Mouse (Mus musculus): ENCODE results near the gene Pla2g2d. TPM values are rescaled to one million over a fixed set of nuclear protein-coding genes. Genes with fewer than 3 reads are reported as not detected.

Pla2g2d gene
- not detected in 2 replicates for total RNA-seq (2015)
- not detected in 2 replicates for total RNA-seq (2017)

- ATAC-seq (replicated peaks; ENCODE audit: poor library complexity), result no peak
Observed at GRCm38 (mm10) chr4:138775435-138775834, at the start of gene Pla2g2d. Pla2g2d (plus strand) TSS chr4:138775735.

- ATAC-seq (replicated peaks; ENCODE audit: poor library complexity), result no peak
Observed at GRCm38 (mm10) chr4:138725751-138726150, 49.8 kb upstream of the Pla2g2d start.

GRCm38 (mm10) chr4:138729018-138729703, 46.4 kb upstream of the Pla2g2d start:
- no peak for ATAC-seq (replicated peaks; ENCODE audit: poor library complexity)

- ATAC-seq (replicated peaks; ENCODE audit: poor library complexity), result no peak
Observed at GRCm38 (mm10) chr4:138734105-138734504, 41.4 kb upstream of the Pla2g2d start.

GRCm38 (mm10) chr4:138734863-138735262, 40.7 kb upstream of the Pla2g2d start:
- ATAC-seq (replicated peaks; ENCODE audit: poor library complexity), result no peak

GRCm38 (mm10) chr4:138737031-138737430, 38.5 kb upstream of the Pla2g2d start, which contains the start of gene Ubxn10:
Ubxn10 (minus strand) TSS chr4:138737167.
- no peak for ATAC-seq (replicated peaks; ENCODE audit: poor library complexity)

GRCm38 (mm10) chr4:138739136-138739851, 36.2 kb upstream of the Pla2g2d start:
- ATAC-seq (replicated peaks; ENCODE audit: poor library complexity), result no peak

GRCm38 (mm10) chr4:138745884-138746283, 29.7 kb upstream of the Pla2g2d start:
- no peak for ATAC-seq (replicated peaks; ENCODE audit: poor library complexity)

- no peak for ATAC-seq (replicated peaks; ENCODE audit: poor library complexity)
Observed at GRCm38 (mm10) chr4:138746866-138747265, 28.7 kb upstream of the Pla2g2d start.

GRCm38 (mm10) chr4:138747851-138748250, 27.7 kb upstream of the Pla2g2d start:
- ATAC-seq (replicated peaks; ENCODE audit: poor library complexity), result no peak

GRCm38 (mm10) chr4:138748369-138749072, 27.0 kb upstream of the Pla2g2d start:
- peak; percentile 61; the same call in 1 of the 2 replicates for ATAC-seq (replicated peaks; ENCODE audit: poor library complexity)

GRCm38 (mm10) chr4:138752603-138753002, 22.9 kb upstream of the Pla2g2d start:
- no peak for ATAC-seq (replicated peaks; ENCODE audit: poor library complexity)

GRCm38 (mm10) chr4:138753608-138754007, 21.9 kb upstream of the Pla2g2d start:
- no peak for ATAC-seq (replicated peaks; ENCODE audit: poor library complexity)

GRCm38 (mm10) chr4:138754432-138754831, 21.1 kb upstream of the Pla2g2d start:
- ATAC-seq (replicated peaks; ENCODE audit: poor library complexity), result no peak

- ATAC-seq (replicated peaks; ENCODE audit: poor library complexity), result no peak
Observed at GRCm38 (mm10) chr4:138755439-138755838, 20.1 kb upstream of the Pla2g2d start.

GRCm38 (mm10) chr4:138755983-138756382, 19.6 kb upstream of the Pla2g2d start:
- no peak for ATAC-seq (replicated peaks; ENCODE audit: poor library complexity)

- no peak for ATAC-seq (replicated peaks; ENCODE audit: poor library complexity)
Observed at GRCm38 (mm10) chr4:138757416-138757815, 18.1 kb upstream of the Pla2g2d start, which contains the start of gene Pla2g2f. Pla2g2f (minus strand) TSS chr4:138757626.

- no peak for ATAC-seq (replicated peaks; ENCODE audit: poor library complexity)
Observed at GRCm38 (mm10) chr4:138762266-138762665, 13.3 kb upstream of the Pla2g2d start.

GRCm38 (mm10) chr4:138771970-138772369, 3.6 kb upstream of the Pla2g2d start:
- no peak for ATAC-seq (replicated peaks; ENCODE audit: poor library complexity)

- ATAC-seq (replicated peaks; ENCODE audit: poor library complexity), result no peak
Observed at GRCm38 (mm10) chr4:138772386-138772785, 3.1 kb upstream of the Pla2g2d start.
